Mouse (Mus musculus) heart, embryonic 10.5 days (tissue): ENCODE measurements at regions not wholly inside any gene's neighbourhood (a gene's known extent, or its start where the extent isn't known, plus 50 kb on each side); places are given as distances from the start of the nearest gene placed in this dataset.

Experiments used
- DNase-seq: peaks from one replicate; pipeline ENCODE4 v3.0.0-alpha.2; 2017; ENCODE audit warnings: low spot score
- H3K27ac ChIP-seq: fragments of 300-500 bp; sonication (generic); 2 replicates; pipeline ENCODE4 v1.5.1; 2016; ENCODE audit warnings: mild to moderate bottlenecking
- H3K27me3 ChIP-seq: fragments of 300-500 bp; sonication (generic); 2 replicates; pipeline ENCODE4 v1.6.1; 2016; ENCODE audit warnings: mild to moderate bottlenecking; ENCODE audit not compliant: poor library complexity, insufficient read depth, severe bottlenecking
- H3K36me3 ChIP-seq: fragments of 300-500 bp; sonication (generic); 2 replicates; pipeline ENCODE4 v1.6.1; 2016; ENCODE audit warnings: mild to moderate bottlenecking, moderate library complexity
- H3K4me1 ChIP-seq: fragments of 300-500 bp; sonication (generic); 2 replicates; pipeline ENCODE4 v1.6.1; 2016; ENCODE audit warnings: mild to moderate bottlenecking
- H3K4me3 ChIP-seq: fragments of 300-500 bp; sonication (generic); 2 replicates; pipeline ENCODE4 v1.5.1; 2016; ENCODE audit warnings: mild to moderate bottlenecking, moderate library complexity
- H3K9me3 ChIP-seq: fragments of 300-500 bp; sonication (generic); 2 replicates; pipeline ENCODE4 v1.6.1; 2016; ENCODE audit warnings: mild to moderate bottlenecking, moderate library complexity
- WGBS: fragments of 180-500 bp; shearing (Covaris S2); methylation state at CpG from one replicate; pipeline ENCODE4 v1.1.7; 2016; 5-methylcytosine and 5-hydroxymethylcytosine counted together

- Histone ChIP-seq H3K36me3 (no peaks in the 10 kb centered on the region), H3K27me3 (no peaks in the 10 kb centered on the region), H3K4me3 (no peak overlapping the region), H3K9me3 (no peaks in the 10 kb centered on the region), H3K27ac (no peak overlapping the region), H3K4me1 (no peaks in the 10 kb centered on the region; the same call in 1 of the 2 replicates)
- DNase-seq = no peak
Measured at GRCm38 (mm10) chr9:79414989-79415388, 303.6 kb downstream of the Col12a1 start.

GRCm38 (mm10) chr9:79430417-79430816, 288.2 kb downstream of the Col12a1 start:
- 67% methylated on average over 1 of the region's 1 CpGs for WGBS
- no peak for DNase-seq
- Histone ChIP-seq H3K27ac (no peak overlapping the region), H3K9me3 (no peaks in the 10 kb centered on the region), H3K36me3 (no peaks in the 10 kb centered on the region), H3K27me3 (no peaks in the 10 kb centered on the region), H3K4me3 (no peak overlapping the region), H3K4me1 (no peaks in the 10 kb centered on the region)

- Histone ChIP-seq H3K36me3 (no peaks in the 10 kb centered on the region), H3K27ac (no peak overlapping the region), H3K9me3 (no peaks in the 10 kb centered on the region), H3K27me3 (no peaks in the 10 kb centered on the region), H3K4me3 (no peak overlapping the region), H3K4me1 (0 out of 2 replicates have a peak, but pooled peaks cover 4% of the 10 kb centered on the region)
- 89% methylated on average over 3 of the region's 3 CpGs for WGBS
- no peak for DNase-seq
Measured at GRCm38 (mm10) chr9:79437636-79438035, 281.0 kb downstream of the Col12a1 start.

- no peak for DNase-seq
- WGBS = 43% methylated on average over 11 of the region's 11 CpGs
- no peak overlapping the region for H3K4me3 ChIP-seq
Measured at GRCm38 (mm10) chr9:79439233-79439960, 279.2 kb downstream of the Col12a1 start.

GRCm38 (mm10) chr9:79455226-79455625, 263.4 kb downstream of the Col12a1 start:
- DNase-seq = no peak
- no peak overlapping the region for H3K4me3 ChIP-seq
- no peaks in the 10 kb centered on the region for H3K4me1 ChIP-seq
- no peak overlapping the region for H3K27ac ChIP-seq
- no peaks in the 10 kb centered on the region for H3K36me3 ChIP-seq
- no peaks in the 10 kb centered on the region for H3K27me3 ChIP-seq
- 49% methylated on average over 3 of the region's 3 CpGs for WGBS
- no peaks in the 10 kb centered on the region for H3K9me3 ChIP-seq

More at GRCm38 (mm10) chr9:79439233-79439960, 279.2 kb downstream of the Col12a1 start:
- no peaks in the 10 kb centered on the region for H3K36me3 ChIP-seq
- H3K27ac ChIP-seq = no peak overlapping the region
- H3K27me3 ChIP-seq = no peaks in the 10 kb centered on the region
- H3K9me3 ChIP-seq = no peaks in the 10 kb centered on the region
- H3K4me1 ChIP-seq = 0 out of 2 replicates have a peak, but pooled peaks cover 4% of the 10 kb centered on the region

- H3K27ac ChIP-seq = no peak overlapping the region
- no peak for DNase-seq
Measured at GRCm38 (mm10) chr9:79479118-79479517, 239.5 kb downstream of the Col12a1 start.

GRCm38 (mm10) chr9:79500253-79500652, 218.4 kb downstream of the Col12a1 start:
- Histone ChIP-seq H3K27ac (no peak overlapping the region), H3K4me3 (no peak overlapping the region), H3K27me3 (no peaks in the 10 kb centered on the region), H3K36me3 (no peaks in the 10 kb centered on the region), H3K4me1 (no peaks in the 10 kb centered on the region), H3K9me3 (no peaks in the 10 kb centered on the region)
- no peak for DNase-seq
- 66% methylated on average over 2 of the region's 2 CpGs for WGBS

More at GRCm38 (mm10) chr9:79479118-79479517, 239.5 kb downstream of the Col12a1 start:
- no peaks in the 10 kb centered on the region for H3K4me1 ChIP-seq
- no peaks in the 10 kb centered on the region for H3K36me3 ChIP-seq
- no peaks in the 10 kb centered on the region for H3K9me3 ChIP-seq
- no peak overlapping the region for H3K4me3 ChIP-seq
- 13% methylated on average over 1 of the region's 1 CpGs for WGBS
- no peaks in the 10 kb centered on the region for H3K27me3 ChIP-seq

- no peaks in the 10 kb centered on the region for H3K36me3 ChIP-seq
- no peaks in the 10 kb centered on the region for H3K27me3 ChIP-seq
- H3K4me3 ChIP-seq = no peak overlapping the region
- H3K4me1 ChIP-seq = no peaks in the 10 kb centered on the region
- DNase-seq = no peak
- no peaks in the 10 kb centered on the region for H3K9me3 ChIP-seq
- no peak overlapping the region for H3K27ac ChIP-seq
Measured at GRCm38 (mm10) chr9:79502034-79502433, 216.6 kb downstream of the Col12a1 start.

- Histone ChIP-seq H3K4me3 (no peak overlapping the region), H3K9me3 (no peaks in the 10 kb centered on the region), H3K27ac (no peak overlapping the region), H3K27me3 (no peaks in the 10 kb centered on the region), H3K4me1 (peaks cover 6% of the 10 kb centered on the region; the same call in 1 of the 2 replicates), H3K36me3 (no peaks in the 10 kb centered on the region)
- no peak for DNase-seq
- WGBS = 89% methylated on average over 7 of the region's 7 CpGs
Measured at GRCm38 (mm10) chr9:79516384-79516783, 202.2 kb downstream of the Col12a1 start.

GRCm38 (mm10) chr9:79517461-79517860, 201.2 kb downstream of the Col12a1 start:
- no peaks in the 10 kb centered on the region for H3K27me3 ChIP-seq
- H3K4me1 ChIP-seq = peaks cover 6% of the 10 kb centered on the region; the same call in 1 of the 2 replicates
- peak overlapping the region; percentile 84 for H3K27ac ChIP-seq
- H3K9me3 ChIP-seq = no peaks in the 10 kb centered on the region
- DNase-seq = no peak
- 85% methylated on average over 5 of the region's 5 CpGs for WGBS
- no peak overlapping the region for H3K4me3 ChIP-seq
- H3K36me3 ChIP-seq = no peaks in the 10 kb centered on the region

- peak overlapping the region; percentile 84 for H3K27ac ChIP-seq
- 33% methylated on average over 1 of the region's 1 CpGs for WGBS
- peak overlapping the region; percentile 35 for H3K4me3 ChIP-seq
- H3K9me3 ChIP-seq = no peaks in the 10 kb centered on the region
- H3K4me1 ChIP-seq = peaks cover 6% of the 10 kb centered on the region; the same call in 1 of the 2 replicates
- no peaks in the 10 kb centered on the region for H3K36me3 ChIP-seq
- peak; percentile 76 for DNase-seq
- no peaks in the 10 kb centered on the region for H3K27me3 ChIP-seq
Measured at GRCm38 (mm10) chr9:79518640-79519039, 200.0 kb downstream of the Col12a1 start.

- WGBS = 90% methylated on average over 2 of the region's 2 CpGs
- no peak for DNase-seq
- H3K36me3 ChIP-seq = no peaks in the 10 kb centered on the region
- no peak overlapping the region for H3K4me3 ChIP-seq
- H3K27ac ChIP-seq = no peak overlapping the region; the same call in 1 of the 2 replicates
- H3K9me3 ChIP-seq = no peaks in the 10 kb centered on the region
- no peaks in the 10 kb centered on the region for H3K27me3 ChIP-seq
- H3K4me1 ChIP-seq = peaks cover 6% of the 10 kb centered on the region; the same call in 1 of the 2 replicates
Measured at GRCm38 (mm10) chr9:79520498-79520897, 198.1 kb downstream of the Col12a1 start.

GRCm38 (mm10) chr9:79523054-79523453, 195.6 kb downstream of the Col12a1 start:
- Histone ChIP-seq H3K27ac (no peak overlapping the region), H3K4me1 (peaks cover 3% of the 10 kb centered on the region; the same call in 1 of the 2 replicates), H3K9me3 (no peaks in the 10 kb centered on the region), H3K36me3 (no peaks in the 10 kb centered on the region), H3K27me3 (no peaks in the 10 kb centered on the region), H3K4me3 (no peak overlapping the region)
- DNase-seq = no peak
- WGBS = 91% methylated on average over 4 of the region's 4 CpGs
